Mouse (Mus musculus) lung, postnatal 0 days (tissue): ENCODE measurements at regions not wholly inside any gene's neighbourhood (a gene's known extent, or its start where the extent isn't known, plus 50 kb on each side); places are given as distances from the start of the nearest gene placed in this dataset.

Experiments
- CTCF ChIP-seq: IDR thresholded peaks from 2 replicates; pipeline ENCODE4 v1.5.1; 2016; ENCODE audit warnings: antibody characterized with exemption, mild to moderate bottlenecking
- EP300 ChIP-seq: IDR thresholded peaks from 2 replicates; pipeline ENCODE4 v1.6.1; 2016; ENCODE audit warnings: antibody characterized with exemption, mild to moderate bottlenecking, control low read depth

DNA sequence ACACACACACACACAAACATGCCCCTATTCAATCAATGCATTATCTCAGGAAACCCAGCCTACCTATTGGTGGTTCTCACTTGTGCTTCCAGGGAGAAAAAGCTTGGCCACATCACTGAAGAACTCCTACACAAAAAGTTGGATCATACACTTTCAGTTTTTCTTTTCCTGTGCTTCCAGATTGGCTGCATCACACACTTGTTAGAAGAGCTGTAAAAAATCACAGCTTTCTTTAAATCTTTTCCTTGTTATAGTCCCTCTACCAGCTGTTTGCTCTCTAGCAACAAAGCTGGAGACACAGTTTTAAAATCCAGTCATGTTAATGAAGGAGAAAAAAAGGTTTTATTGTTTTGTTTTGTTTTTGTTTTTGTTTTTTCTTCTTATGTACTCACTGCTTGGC is 356.7 kb downstream of the Rprm start:
- TF ChIP-seq EP300 (no peak), CTCF (no peak)
